Mouse (Mus musculus): ENCODE data around the gene Gm5678. TPM values are rescaled to one million over a fixed set of nuclear protein-coding genes. Genes with fewer than 3 reads are reported as not detected.
"Not testable (repeated sequence)": the region's sequence is repeated elsewhere in the genome, so short reads cannot be mapped to it uniquely, and the experiment has no call there.

Gm5678 gene
- polyA plus RNA-seq, 1 experiment from 2014 or later = not detected

- Histone ChIP-seq H3K4me3 (ENCODE audit: low read depth, low read length) (no peak overlapping the region), H3K4me2 (no peak overlapping the region), H3K9me3 (ENCODE audit: low read depth, low read length) (no peaks in the 10 kb centered on the region), H3K27me3 (ENCODE audit: insufficient read depth, low read length) (no peaks in the 10 kb centered on the region), H3K4me1 (ENCODE audit: insufficient read depth) (no peaks in the 10 kb centered on the region), H3K9ac (no peak overlapping the region), H3K36me3 (ENCODE audit: insufficient read depth) (no peaks in the 10 kb centered on the region), H3K27ac (ENCODE audit: low read depth) (no peak overlapping the region)
- ATAC-seq (ENCODE audit: insufficient read depth) (no peak), DNase-seq (no peak)
- WGBS = 37% methylated on average over 4 of the region's 4 CpGs
- no peak for TF ChIP-seq CTCF (IDR thresholded peaks at IDR 0.05; ENCODE audit: low read depth)
These were observed 16.1 kb downstream of the Gm5678 start for GRCm38 (mm10) chr16:93644006-93644405.

DNA sequence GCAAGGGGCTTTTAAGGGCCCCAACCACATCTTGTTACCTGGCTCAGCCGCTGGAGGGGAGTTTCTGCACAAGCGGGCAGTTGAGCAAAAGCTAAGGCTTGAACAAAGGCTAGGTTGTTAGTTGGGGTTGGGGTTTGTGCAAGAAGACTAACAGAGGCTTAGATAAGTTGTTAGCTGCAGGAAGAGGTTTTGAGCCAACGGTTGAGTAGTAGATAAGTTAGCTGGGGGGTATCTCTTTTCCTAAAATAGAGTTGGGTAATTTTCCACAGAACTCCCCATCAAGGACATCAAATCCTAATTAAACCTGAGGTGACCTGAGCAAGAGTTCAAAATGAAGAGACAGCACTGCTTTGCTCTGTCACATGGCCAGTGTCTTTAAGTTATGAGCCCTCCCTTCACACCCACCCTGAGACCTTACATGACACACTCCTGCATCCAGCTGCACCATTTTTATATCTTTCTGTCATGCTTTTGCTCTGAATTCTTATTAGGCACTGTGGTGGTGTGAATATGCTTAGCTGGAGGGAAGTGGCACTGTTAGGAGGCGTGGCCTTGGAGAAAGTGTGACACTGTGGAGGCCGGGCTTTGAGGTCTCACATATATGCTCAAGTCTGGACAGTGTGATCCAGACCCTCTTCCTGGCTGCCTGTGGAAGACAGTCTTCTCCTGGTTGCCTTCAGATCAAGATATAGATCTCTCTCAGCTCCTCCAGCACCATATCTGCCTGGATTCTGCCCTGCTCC, 20.7 kb downstream of the Gm5678 start:
- H3K27me3 ChIP-seq (ENCODE audit: insufficient read depth, low read length) = no peaks in the 10 kb centered on the region
- H3K27ac ChIP-seq (ENCODE audit: low read depth) = no peak overlapping the region
- DNase-seq (no peak), ATAC-seq (ENCODE audit: insufficient read depth) (no peak)
- H3K36me3 ChIP-seq (ENCODE audit: insufficient read depth) = no peaks in the 10 kb centered on the region
- no peak overlapping the region for H3K4me3 ChIP-seq (ENCODE audit: low read depth, low read length)
- H3K9me3 ChIP-seq (ENCODE audit: low read depth, low read length) = no peaks in the 10 kb centered on the region
- H3K4me1 ChIP-seq (ENCODE audit: insufficient read depth) = no peaks in the 10 kb centered on the region
- TF ChIP-seq CTCF (IDR thresholded peaks at IDR 0.05; ENCODE audit: low read depth) = no peak
- no peak overlapping the region for H3K9ac ChIP-seq
- 72% methylated on average over 5 of the region's 5 CpGs for WGBS
- H3K4me2 ChIP-seq = no peak overlapping the region

GRCm38 (mm10) chr16:93667976-93668375, 40.1 kb downstream of the Gm5678 start:
- no peak overlapping the region for H3K27ac ChIP-seq (ENCODE audit: low read depth)
- peaks cover 15% of the 10 kb centered on the region; the same call in 1 of the 2 replicates for H3K9me3 ChIP-seq (ENCODE audit: low read depth, low read length)
- H3K4me2 ChIP-seq = no peak overlapping the region
- no peaks in the 10 kb centered on the region for H3K4me1 ChIP-seq (ENCODE audit: insufficient read depth)
- no peaks in the 10 kb centered on the region for H3K36me3 ChIP-seq (ENCODE audit: insufficient read depth)
- no peak overlapping the region for H3K9ac ChIP-seq
- no peak for TF ChIP-seq CTCF (IDR thresholded peaks at IDR 0.05; ENCODE audit: low read depth)
- ATAC-seq (ENCODE audit: insufficient read depth) (no peak), DNase-seq (no peak)
- H3K4me3 ChIP-seq (ENCODE audit: low read depth, low read length) = no peak overlapping the region
- no peaks in the 10 kb centered on the region for H3K27me3 ChIP-seq (ENCODE audit: insufficient read depth, low read length)

GRCm38 (mm10) chr16:93669521-93669920, 41.6 kb downstream of the Gm5678 start:
- H3K9ac ChIP-seq = no peak overlapping the region
- H3K4me1 ChIP-seq (ENCODE audit: insufficient read depth) = no peaks in the 10 kb centered on the region
- H3K36me3 ChIP-seq (ENCODE audit: insufficient read depth) = no peaks in the 10 kb centered on the region
- DNase-seq = no peak
- peaks cover 15% of the 10 kb centered on the region; the same call in 1 of the 2 replicates for H3K9me3 ChIP-seq (ENCODE audit: low read depth, low read length)
- H3K27me3 ChIP-seq (ENCODE audit: insufficient read depth, low read length) = no peaks in the 10 kb centered on the region
- ATAC-seq (ENCODE audit: insufficient read depth) = no peak
- H3K4me3 ChIP-seq (ENCODE audit: low read depth, low read length) = no peak overlapping the region
- H3K27ac ChIP-seq (ENCODE audit: low read depth) = no peak overlapping the region
- H3K4me2 ChIP-seq = no peak overlapping the region
- TF ChIP-seq CTCF (IDR thresholded peaks at IDR 0.05; ENCODE audit: low read depth) = no peak

DNA sequence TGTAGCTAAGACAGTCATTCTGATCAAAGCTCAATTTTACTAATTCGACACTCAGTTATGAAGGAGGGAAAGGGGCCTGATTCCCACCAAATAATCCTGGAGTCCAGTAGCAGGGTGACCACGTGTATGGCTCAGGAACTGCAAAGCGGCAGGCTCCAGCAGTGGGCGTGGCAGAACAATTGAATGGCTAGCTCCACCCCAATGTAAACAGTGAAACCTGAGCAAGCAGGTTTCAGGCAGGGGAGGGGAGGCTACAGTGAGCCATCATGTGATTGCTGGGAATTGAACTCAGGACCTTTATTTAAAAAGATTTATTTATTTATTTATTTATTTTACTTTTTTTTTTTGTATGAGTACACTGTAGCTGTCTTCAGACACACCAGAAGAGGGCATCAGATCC, 42.6 kb downstream of the Gm5678 start:
- H3K4me2 ChIP-seq; H3K27me3 ChIP-seq (ENCODE audit: insufficient read depth, low read length); H3K9ac ChIP-seq; H3K4me3 ChIP-seq (ENCODE audit: low read depth, low read length); H3K36me3 ChIP-seq (ENCODE audit: insufficient read depth); H3K27ac ChIP-seq (ENCODE audit: low read depth); H3K4me1 ChIP-seq (ENCODE audit: insufficient read depth); ATAC-seq (ENCODE audit: insufficient read depth): not testable (repeated sequence)
- DNase-seq = peak; percentile 38
- H3K9me3 ChIP-seq (ENCODE audit: low read depth, low read length) = peaks cover 15% of the 10 kb centered on the region; the same call in 1 of the 2 replicates
- 35% methylated on average over 4 of the region's 4 CpGs for WGBS

GRCm38 (mm10) chr16:93671064-93671463, 43.2 kb downstream of the Gm5678 start:
- no peak overlapping the region for H3K27ac ChIP-seq (ENCODE audit: low read depth)
- H3K9me3 ChIP-seq (ENCODE audit: low read depth, low read length) = peaks cover 15% of the 10 kb centered on the region; the same call in 1 of the 2 replicates
- no peak for DNase-seq
- H3K9ac ChIP-seq = no peak overlapping the region
- ATAC-seq (ENCODE audit: insufficient read depth) = no peak
- no peak overlapping the region for H3K4me3 ChIP-seq (ENCODE audit: low read depth, low read length)
- no peaks in the 10 kb centered on the region for H3K27me3 ChIP-seq (ENCODE audit: insufficient read depth, low read length)
- H3K4me1 ChIP-seq (ENCODE audit: insufficient read depth) = no peaks in the 10 kb centered on the region
- H3K36me3 ChIP-seq (ENCODE audit: insufficient read depth) = no peaks in the 10 kb centered on the region
- WGBS = 89% methylated on average over 5 of the region's 5 CpGs
- no peak overlapping the region for H3K4me2 ChIP-seq
- TF ChIP-seq CTCF (IDR thresholded peaks at IDR 0.05; ENCODE audit: low read depth) = peak; percentile 45

DNA sequence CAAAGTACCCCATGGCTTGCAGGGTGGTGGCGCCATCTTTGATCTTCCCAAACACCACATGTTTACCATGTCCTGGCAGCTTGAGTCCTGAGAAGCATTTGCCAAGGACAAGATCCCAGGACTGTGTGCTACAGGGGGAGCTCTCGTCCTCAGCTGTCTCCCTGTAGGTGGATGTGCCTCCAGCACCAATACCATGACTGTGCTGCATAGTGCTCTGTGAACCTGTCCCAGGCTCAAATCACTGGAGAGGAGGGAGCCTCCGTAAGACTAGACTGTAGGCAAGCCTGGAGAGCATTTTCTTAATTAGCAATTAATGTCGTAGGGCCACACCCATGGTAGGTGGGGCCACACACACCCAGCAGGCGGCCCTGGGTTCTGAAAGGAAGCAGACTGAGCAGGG, 48.5 kb downstream of the Gm5678 start:
- ATAC-seq (ENCODE audit: insufficient read depth) = no peak
- Histone ChIP-seq H3K4me2 (no peak overlapping the region), H3K9me3 (ENCODE audit: low read depth, low read length) (no peaks in the 10 kb centered on the region), H3K9ac (no peak overlapping the region), H3K4me1 (ENCODE audit: insufficient read depth) (no peaks in the 10 kb centered on the region), H3K27ac (ENCODE audit: low read depth) (no peak overlapping the region), H3K36me3 (ENCODE audit: insufficient read depth) (no peaks in the 10 kb centered on the region), H3K4me3 (ENCODE audit: low read depth, low read length) (no peak overlapping the region), H3K27me3 (ENCODE audit: insufficient read depth, low read length) (peaks cover 2% of the 10 kb centered on the region; the same call in 1 of the 2 replicates)
- WGBS = 79% methylated on average over 5 of the region's 5 CpGs
- DNase-seq = no peak
- no peak for TF ChIP-seq CTCF (IDR thresholded peaks at IDR 0.05; ENCODE audit: low read depth)
